Mouse (Mus musculus) spleen, adult 2 months (tissue): ENCODE measurements around the gene Antxrl.

Experiments
- CTCF ChIP-seq: fragments of 200-500 bp; IDR thresholded peaks from 2 replicates; pipeline ENCODE4 v1.5.1; 2011; ENCODE audit warnings: mild to moderate bottlenecking, inconsistent platforms; ENCODE audit not compliant: insufficient read depth, insufficient read length, insufficient replicate concordance; ENCODE audit errors: extremely low read depth
- POLR2A ChIP-seq: fragments of 200-500 bp; IDR thresholded peaks from 2 replicates; pipeline ENCODE4 v1.6.1; 2011; ENCODE audit warnings: low read depth, low read length, inconsistent platforms

- TF ChIP-seq POLR2A (no peak), CTCF (no peak)
Measured at GRCm38 (mm10) chr14:34121691-34122090, 69.2 kb downstream of the Antxrl start.
